Mouse (Mus musculus): ENCODE results near the gene Sval1. TPM values are rescaled to one million over a fixed set of nuclear protein-coding genes. Genes with fewer than 3 reads are reported as not detected.

Gene Sval1
- not detected in 2 replicates for polyA plus RNA-seq (2012; ENCODE audit: insufficient read depth, low replicate concordance)

DNA sequence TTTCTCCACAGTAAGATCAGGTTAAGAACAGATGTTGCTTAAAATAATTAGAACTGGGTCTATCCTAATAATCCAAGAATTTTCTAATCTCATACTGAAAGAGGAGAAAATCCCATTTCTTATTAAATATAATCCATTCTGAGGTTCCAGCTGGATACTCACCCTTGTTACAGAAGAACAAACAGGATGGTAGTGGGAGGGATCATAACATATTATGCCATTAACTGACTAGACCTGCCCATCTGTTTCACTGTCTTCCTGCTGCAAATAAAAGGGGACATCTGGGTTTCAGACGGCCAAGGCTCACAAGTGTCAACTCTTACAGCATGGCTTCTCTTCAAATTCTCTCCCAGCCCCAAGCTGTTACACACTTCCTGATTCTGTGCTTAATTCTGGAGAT lies at the start of gene Sval1:
Gene Sval1, plus strand, starts transcription at position 301 of the 400 bp plus-strand sequence.
- no peak for TF ChIP-seq FLI1 (IDR thresholded peaks at IDR 0.05; ENCODE audit: low read length)
- TF ChIP-seq GATA1 (IDR thresholded peaks at IDR 0.05; ENCODE audit: borderline replicate concordance, low read length) = no peak

DNA sequence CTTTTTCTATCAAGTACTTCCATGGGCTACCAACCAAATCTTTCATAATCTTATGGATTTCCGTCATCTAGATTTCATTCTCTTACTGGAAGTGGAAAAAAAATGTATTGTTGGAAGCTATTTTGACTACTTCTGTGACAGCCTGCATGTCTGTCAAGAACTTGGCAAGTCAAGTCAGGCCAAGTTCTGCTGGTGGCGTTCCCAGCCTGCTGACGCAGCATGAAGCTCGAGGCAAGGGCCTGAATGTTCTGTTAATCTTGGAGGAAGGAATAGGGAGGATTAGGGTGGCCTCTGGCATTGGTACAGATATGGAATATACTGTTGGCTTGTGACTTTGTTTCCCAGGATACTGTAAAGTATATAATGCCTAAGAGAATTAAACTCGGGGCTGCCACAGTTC lies 39.8 kb upstream of the Sval1 start:
- Histone ChIP-seq H3K4me1 (peaks cover 56% of the 10 kb centered on the region), H3K4me3 (replicated peaks) (peak overlapping the region; percentile 50), H3K36me3 (replicated peaks; ENCODE audit: low read length) (peaks cover 7% of the 10 kb centered on the region), H3K27me3 (replicated peaks) (no peaks in the 10 kb centered on the region), H3K9me3 (peaks cover 7% of the 10 kb centered on the region)
- no peak for TF ChIP-seq FLI1 (IDR thresholded peaks at IDR 0.05; ENCODE audit: low read length)
- no peak for TF ChIP-seq GATA1 (IDR thresholded peaks at IDR 0.05; ENCODE audit: borderline replicate concordance, low read length)

More for the DNA sequence above, at the start of gene Sval1:
- no peaks in the 10 kb centered on the region for H3K36me3 ChIP-seq (replicated peaks; ENCODE audit: low read length)
- H3K9me3 ChIP-seq = no peaks in the 10 kb centered on the region
- no peak within 1 kb of the TSS for H3K4me3 ChIP-seq (replicated peaks)
- no peaks in the 10 kb centered on the region for H3K27me3 ChIP-seq (replicated peaks)
- peaks cover 22% of the 10 kb centered on the region for H3K4me1 ChIP-seq

DNA sequence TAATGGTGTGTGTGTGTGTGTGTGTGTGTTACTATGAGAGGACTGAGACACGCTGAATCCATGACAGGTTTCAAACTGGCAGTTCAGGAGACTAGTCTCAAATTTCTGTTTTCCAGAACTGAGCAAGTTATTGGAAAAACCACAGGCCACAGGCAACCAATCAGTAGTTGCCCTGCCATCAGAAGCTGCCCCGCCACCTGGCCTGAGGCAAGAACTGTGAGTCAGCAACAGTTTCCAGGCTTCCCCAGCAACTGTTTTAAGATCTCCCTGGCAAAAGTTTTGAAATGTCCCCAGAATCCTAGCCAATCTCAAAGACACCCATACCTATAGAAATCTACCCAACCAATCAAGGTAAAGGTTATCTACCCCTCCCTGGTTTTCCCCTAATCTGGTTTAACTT lies 36.5 kb upstream of the Sval1 start:
- peaks cover 44% of the 10 kb centered on the region for H3K4me1 ChIP-seq
- H3K4me3 ChIP-seq (replicated peaks) = no peak overlapping the region
- no peaks in the 10 kb centered on the region for H3K36me3 ChIP-seq (replicated peaks; ENCODE audit: low read length)
- H3K9me3 ChIP-seq = no peaks in the 10 kb centered on the region
- no peaks in the 10 kb centered on the region for H3K27me3 ChIP-seq (replicated peaks)
- TF ChIP-seq FLI1 (IDR thresholded peaks at IDR 0.05; ENCODE audit: low read length) (no peak), GATA1 (IDR thresholded peaks at IDR 0.05; ENCODE audit: borderline replicate concordance, low read length) (no peak)

DNA sequence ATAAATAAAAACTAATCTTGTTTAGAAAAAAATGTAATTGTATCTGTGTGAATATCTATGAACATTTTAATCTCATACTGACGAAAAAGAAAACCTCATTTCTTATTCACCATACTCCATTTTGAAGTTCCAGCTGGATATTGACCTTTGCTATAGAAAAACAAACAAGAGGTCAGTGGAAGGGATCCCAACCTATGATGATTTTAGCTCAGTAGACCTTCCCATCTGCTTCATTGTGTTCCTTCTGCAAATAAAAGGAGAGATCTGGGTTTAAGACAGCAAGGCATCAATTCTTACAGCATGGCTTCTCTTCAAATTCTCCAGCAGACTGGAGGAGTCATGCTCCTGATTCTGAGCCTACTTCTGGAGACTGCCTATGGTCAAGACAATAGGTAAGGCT lies 16.4 kb downstream of the Sval1 start, which contains the start of gene Sval3:
Gene Sval3, plus strand, starts transcription at position 301 of the 400 bp plus-strand sequence.
- TF ChIP-seq FLI1 (IDR thresholded peaks at IDR 0.05; ENCODE audit: low read length) = no peak
- TF ChIP-seq GATA1 (IDR thresholded peaks at IDR 0.05; ENCODE audit: borderline replicate concordance, low read length) = no peak
- H3K27me3 ChIP-seq (replicated peaks) = no peaks in the 10 kb centered on the region
- H3K9me3 ChIP-seq = no peaks in the 10 kb centered on the region
- H3K36me3 ChIP-seq (replicated peaks; ENCODE audit: low read length) = no peaks in the 10 kb centered on the region
- H3K4me3 ChIP-seq (replicated peaks) = no peak within 1 kb of the TSS
- H3K4me1 ChIP-seq = peaks cover 20% of the 10 kb centered on the region; the same call in 1 of the 2 replicates

Other genes with a start within 250 kb of the Sval1 start
- gene Kel, start 247.3 kb upstream of the Sval1 start, polyA plus RNA-seq (2012; ENCODE audit: insufficient read depth, low replicate concordance) = 0.48 TPM in 1 of 2 replicates, not detected in the other
- gene Olfr459, start 176.5 kb upstream of the Sval1 start, polyA plus RNA-seq (2012; ENCODE audit: insufficient read depth, low replicate concordance) = not detected in 2 replicates
- not detected in 2 replicates for gene Pip, start 104.1 kb upstream of the Sval1 start, polyA plus RNA-seq (2012; ENCODE audit: insufficient read depth, low replicate concordance)
- not detected in 2 replicates for gene Sval2, start 98.6 kb upstream of the Sval1 start, polyA plus RNA-seq (2012; ENCODE audit: insufficient read depth, low replicate concordance)
- gene Sval3, start 16.5 kb downstream of the Sval1 start, polyA plus RNA-seq (2012; ENCODE audit: insufficient read depth, low replicate concordance) = not detected in 2 replicates
- gene Sva, start 86.8 kb downstream of the Sval1 start, polyA plus RNA-seq (2012; ENCODE audit: insufficient read depth, low replicate concordance) = not detected in 2 replicates
- gene Tas2r139, start 189.3 kb downstream of the Sval1 start, polyA plus RNA-seq (2012; ENCODE audit: insufficient read depth, low replicate concordance) = not detected in 2 replicates

Measured in megakaryocyte, embryonic 14.5 days (primary cell).